Mouse (Mus musculus): ENCODE results near the gene Armcx4.

GRCm38 (mm10) chrX:134716863-134717262 is 30.5 kb downstream of the Armcx4 start:
- TF ChIP-seq GATA1 (IDR thresholded peaks at IDR 0.05; ENCODE audit: low read length) (no peak), TAL1 (IDR thresholded peaks at IDR 0.05; ENCODE audit: low read length) (no peak)
